Mouse (Mus musculus): ENCODE data around the gene Ubqln4.

- TF ChIP-seq CTCF (IDR thresholded peaks at IDR 0.05; ENCODE audit: low read depth, low read length) (no peak), TAL1 (conservative IDR thresholded peaks at IDR 0.05; ENCODE audit: low read depth, low read length) (no peak), POLR2AphosphoS5 (IDR thresholded peaks at IDR 0.05; ENCODE audit: insufficient replicate concordance, low read depth, low read length) (no peak)
These were observed 1.4 kb upstream of the Ubqln4 start for GRCm38 (mm10) chr3:88552082-88552645.
